Comparison of ENCODE assay signal across 8 mouse cellular contexts in the genomic region with DNA sequence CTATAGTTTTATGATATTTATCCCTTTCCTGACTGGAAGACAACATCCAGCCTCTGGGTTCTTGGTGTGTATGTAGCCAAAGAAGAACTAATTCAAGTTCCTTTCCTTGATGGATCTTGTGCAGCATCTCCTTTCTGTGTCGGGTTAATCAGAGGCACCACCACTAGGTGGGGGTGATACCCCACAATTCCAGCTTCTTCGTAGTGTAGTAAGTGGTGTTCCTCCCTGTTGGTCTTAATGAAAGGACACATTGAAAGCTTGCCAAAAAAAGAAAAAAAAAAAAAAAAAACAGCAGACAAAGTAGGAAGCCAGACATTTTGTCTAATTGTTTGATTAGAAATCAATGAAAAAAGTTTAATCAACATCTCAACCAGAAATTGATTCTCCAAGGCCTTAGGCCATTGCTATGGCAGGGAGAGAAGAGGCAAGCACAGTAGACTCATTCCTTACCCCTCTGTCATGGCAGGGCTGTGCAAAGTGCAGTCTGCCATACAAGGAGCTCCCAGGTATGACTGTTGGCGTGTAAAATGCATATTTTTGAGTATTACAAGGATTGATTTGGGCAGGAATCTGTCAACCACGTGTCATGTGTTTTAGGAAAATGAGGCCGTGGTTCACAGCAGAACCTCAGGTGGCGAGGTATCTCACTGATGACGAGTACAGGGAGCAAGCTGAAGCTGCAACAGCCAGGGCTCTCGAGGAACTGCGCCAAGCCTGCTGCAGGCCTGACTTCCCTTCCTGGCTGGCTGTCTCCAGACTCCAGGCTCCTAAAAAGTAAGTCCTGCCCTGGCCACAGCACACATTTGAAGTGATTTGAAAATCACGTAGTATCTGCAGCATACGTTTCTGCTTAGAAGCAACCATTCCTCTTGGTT. TPM values are rescaled to one million over a fixed set of nuclear protein-coding genes. Genes with fewer than 3 reads are reported as not detected.
DNase-seq lines count a peak whose midpoint lies in the region; ATAC-seq lines count a peak whose summit lies in the region.

No protein-coding gene starts in this region.

- H3K36me3 ChIP-seq in liver, embryonic 11.5 days (ENCODE audit: control insufficient read depth, insufficient read depth, low read length) = no peaks in the 10 kb centered on the region; the same call in 1 of the 2 replicates
- H3K36me3 ChIP-seq in neural tube, embryonic 11.5 days (ENCODE audit: control insufficient read depth, insufficient read depth, low read length) = no peaks in the 10 kb centered on the region

- WGBS in liver, embryonic 11.5 days = 80% methylated on average over 11 of the region's 11 CpGs
- WGBS in neural tube, embryonic 11.5 days = 86% methylated on average over 11 of the region's 11 CpGs

- peak; percentile 63 for DNase-seq in A20 (ENCODE audit: low read depth, low spot score)
- peak; percentile 57 to 62 for DNase-seq in adrenal gland, adult 18-20 months (ENCODE audit: low spot score in 2 of 2)
- peak; percentile 63 for DNase-seq in embryo, embryonic 11 days
- peak; percentile 80 for DNase-seq in heart, adult 8-10 months (ENCODE audit: low spot score)
- DNase-seq in kidney, postnatal 14 days = peak; percentile 83
- peak; percentile 43 for DNase-seq in liver, embryonic 11.5 days (ENCODE audit: low spot score)
- DNase-seq in neural tube, embryonic 11.5 days (ENCODE audit: low spot score) = peak; percentile 65
- peak; percentile 78 for DNase-seq in telencephalon, adult 2 months (ENCODE audit: low read depth, low spot score)

- H3K4me3 ChIP-seq in liver, embryonic 11.5 days (ENCODE audit: low read depth, low read length) = no peak overlapping the region
- no peak overlapping the region for H3K4me3 ChIP-seq in neural tube, embryonic 11.5 days (ENCODE audit: low read depth, low read length)

- ATAC-seq in liver, embryonic 11.5 days (replicated peaks; ENCODE audit: low FRiP score) = no peak
- ATAC-seq in neural tube, embryonic 11.5 days (ENCODE audit: insufficient read depth, low FRiP score, low TSS enrichment) = no peak

- H3K27me3 ChIP-seq in liver, embryonic 11.5 days (replicated peaks; ENCODE audit: control insufficient read depth, insufficient read depth, low read length) = no peaks in the 10 kb centered on the region
- H3K27me3 ChIP-seq in neural tube, embryonic 11.5 days (ENCODE audit: control insufficient read depth, insufficient read depth, low read length) = no peaks in the 10 kb centered on the region

- H3K27ac ChIP-seq in liver, embryonic 11.5 days (ENCODE audit: low read depth, low read length) = no peak overlapping the region
- no peak overlapping the region for H3K27ac ChIP-seq in neural tube, embryonic 11.5 days (ENCODE audit: low read depth, low read length)

- no peaks in the 10 kb centered on the region for H3K4me1 ChIP-seq in liver, embryonic 11.5 days (replicated peaks; ENCODE audit: control insufficient read depth, insufficient read depth, low read length)
- H3K4me1 ChIP-seq in neural tube, embryonic 11.5 days (ENCODE audit: control insufficient read depth, insufficient read depth, low read length) = no peaks in the 10 kb centered on the region

- no peak overlapping the region for H3K9ac ChIP-seq in liver, embryonic 11.5 days (ENCODE audit: low read depth, low read length)
- no peak overlapping the region for H3K9ac ChIP-seq in neural tube, embryonic 11.5 days (ENCODE audit: low read length)

- H3K4me2 ChIP-seq in liver, embryonic 11.5 days = no peak overlapping the region
- H3K4me2 ChIP-seq in neural tube, embryonic 11.5 days (ENCODE audit: low read depth) = no peak overlapping the region

- H3K9me3 ChIP-seq in liver, embryonic 11.5 days (ENCODE audit: control insufficient read depth, low read length) = no peaks in the 10 kb centered on the region
- no peaks in the 10 kb centered on the region for H3K9me3 ChIP-seq in neural tube, embryonic 11.5 days (ENCODE audit: control insufficient read depth, low read length)

RNA-seq across cellular contexts. Expression of gene Nemp2, which starts 17.9 kb away (rescaled TPM):
- 1 to 10 TPM; 1.5 to 1.9 TPM for total RNA-seq in adrenal gland, adult 18-20 months (2021)
- 1 to 10 TPM in 1 of 4 experiments, under 1 TPM in 3; 0.71 to 1.3 (median 0.93) TPM for total RNA-seq in heart, adult 8-10 months (2022)
- 5.2 and 5.8 TPM in 2 replicates for polyA plus RNA-seq in liver, embryonic 11.5 days (2014; fragmentation: Nextera tagmentation; extraction: Ambion mirVana)
- polyA plus RNA-seq in neural tube, embryonic 11.5 days (2014; fragmentation: Nextera tagmentation; extraction: Ambion mirVana) = 9.0 and 11.8 TPM in 2 replicates
